Mouse (Mus musculus) forebrain, embryonic 14.5 days (tissue): Measurements from ENCODE around the gene Arhgap24. TPM values are rescaled to one million over a fixed set of nuclear protein-coding genes. Genes with fewer than 3 reads are reported as not detected.

Experiments used
- ATAC-seq: fragments of 200-750 bp; cut with Nextera tagmentation; 2 replicates; pipeline ENCODE4 v1.8.0; 2017; ENCODE audit warnings: mild to moderate bottlenecking, moderate library complexity
- DNase-seq: peaks from one replicate; pipeline ENCODE4 v3.0.0-alpha.2; 2015; ENCODE audit warnings: low spot score
- H3K27ac ChIP-seq: fragments of 300-500 bp; sonication (generic); 2 replicates; pipeline ENCODE4 v1.5.1; 2014; ENCODE audit warnings: low read depth, mild to moderate bottlenecking, control low read depth, low read length, moderate library complexity
- H3K27me3 ChIP-seq: fragments of 300-500 bp; sonication (generic); replicated peaks from 2 replicates; pipeline ENCODE4 v1.6.1; 2014; ENCODE audit warnings: low read length, control low read depth, mixed read lengths; ENCODE audit not compliant: control insufficient read depth, insufficient read depth
- H3K36me3 ChIP-seq: fragments of 300-500 bp; sonication (generic); 2 replicates; pipeline ENCODE4 v1.6.1; 2014; ENCODE audit warnings: low read length, control low read depth; ENCODE audit not compliant: control insufficient read depth, insufficient read depth
- H3K4me1 ChIP-seq: fragments of 300-500 bp; sonication (generic); 2 replicates; pipeline ENCODE4 v1.6.1; 2014; ENCODE audit warnings: antibody characterized with exemption, low read length, control low read depth; ENCODE audit not compliant: control insufficient read depth, insufficient read depth
- H3K4me2 ChIP-seq: fragments of 300-500 bp; sonication (generic); 2 replicates; pipeline ENCODE4 v1.6.1; 2014; ENCODE audit warnings: mild to moderate bottlenecking, control low read depth, low read length
- H3K4me3 ChIP-seq: fragments of 300-500 bp; sonication (generic); 2 replicates; pipeline ENCODE4 v1.5.1; 2014; ENCODE audit warnings: low read depth, low read length, control low read depth
- H3K9ac ChIP-seq: fragments of 300-500 bp; sonication (generic); 2 replicates; pipeline ENCODE4 v1.6.1; 2014; ENCODE audit warnings: mild to moderate bottlenecking, low read length, control low read depth, moderate library complexity
- H3K9me3 ChIP-seq: fragments of 300-500 bp; sonication (generic); replicated peaks from 2 replicates; pipeline ENCODE4 v1.6.1; 2016; ENCODE audit warnings: low read length, control low read depth, mixed read lengths; ENCODE audit not compliant: control insufficient read depth
- WGBS: fragments of 180-500 bp; shearing (Covaris S2); extraction: QIAGEN DNeasy Blood & Tissue Kit; methylation state at CpG from one replicate; pipeline ENCODE4 v1.1.7; 2014; 5-methylcytosine and 5-hydroxymethylcytosine counted together
- polyA plus RNA-seq: library from polyadenylated mRNA; unstranded; fragments of >200 nt; fragmentation: Nextera tagmentation; extraction: Ambion mirVana; gene quantifications from 2 replicates; pipeline ENCODE4 v1.2.1, GENCODE M21; 2014

The Arhgap24 gene
- polyA plus RNA-seq, 1 experiment from 2014 or later, result 3.7 TPM

GRCm38 (mm10) chr5:102813271-102813670 lies 332.1 kb downstream of the Arhgap24 start:
- no peak for DNase-seq
- Histone ChIP-seq H3K4me3 (no peak overlapping the region), H3K9me3 (no peaks in the 10 kb centered on the region), H3K27me3 (no peaks in the 10 kb centered on the region), H3K4me1 (no peaks in the 10 kb centered on the region), H3K36me3 (no peaks in the 10 kb centered on the region), H3K4me2 (no peak overlapping the region), H3K27ac (no peak overlapping the region), H3K9ac (no peak overlapping the region)
- WGBS, result 86% methylated on average over 3 of the region's 3 CpGs
- ATAC-seq, result no peak

- no peak for ATAC-seq
- H3K27me3 ChIP-seq, result no peaks in the 10 kb centered on the region
- no peak overlapping the region for H3K4me2 ChIP-seq
- no peak for DNase-seq
- H3K27ac ChIP-seq, result no peak overlapping the region
- H3K9ac ChIP-seq, result no peak overlapping the region
- H3K9me3 ChIP-seq, result no peaks in the 10 kb centered on the region
- H3K4me1 ChIP-seq, result no peaks in the 10 kb centered on the region
- H3K36me3 ChIP-seq, result no peaks in the 10 kb centered on the region
- no peak overlapping the region for H3K4me3 ChIP-seq
- WGBS, result 66% methylated on average over 7 of the region's 7 CpGs
Measured at GRCm38 (mm10) chr5:102817641-102818040, 336.4 kb downstream of the Arhgap24 start.

DNA sequence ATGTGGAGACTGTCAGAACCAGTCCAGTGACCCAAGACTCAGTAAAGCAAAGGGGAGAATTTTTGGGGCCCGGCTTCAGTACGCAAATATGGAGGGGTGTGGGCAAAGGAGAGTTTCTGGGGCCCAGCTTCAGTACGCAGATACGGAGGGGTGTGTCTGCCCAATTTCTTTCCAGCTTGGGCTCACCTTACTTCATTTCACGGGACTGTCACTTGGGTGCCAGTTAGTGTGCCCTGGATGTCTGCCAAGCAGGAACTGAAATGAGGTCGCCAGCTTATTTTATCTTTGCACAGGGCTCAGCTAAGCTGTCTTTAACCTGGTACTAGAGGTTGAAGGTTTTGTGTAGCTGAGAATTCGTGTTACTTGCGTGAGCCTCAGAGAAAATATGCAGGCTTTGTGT lies 344.3 kb downstream of the Arhgap24 start:
- no peak overlapping the region for H3K9ac ChIP-seq
- no peaks in the 10 kb centered on the region for H3K36me3 ChIP-seq
- ATAC-seq (no peak), DNase-seq (no peak)
- 0 out of 2 replicates have a peak, but pooled peaks cover 3% of the 10 kb centered on the region for H3K4me1 ChIP-seq
- WGBS, result 60% methylated on average over 8 of the region's 8 CpGs
- H3K4me2 ChIP-seq, result no peak overlapping the region
- H3K27ac ChIP-seq, result no peak overlapping the region
- no peak overlapping the region for H3K4me3 ChIP-seq
- H3K9me3 ChIP-seq, result no peaks in the 10 kb centered on the region
- no peaks in the 10 kb centered on the region for H3K27me3 ChIP-seq

GRCm38 (mm10) chr5:102839071-102839470 lies 357.9 kb downstream of the Arhgap24 start:
- Histone ChIP-seq H3K9me3 (no peaks in the 10 kb centered on the region), H3K9ac (no peak overlapping the region), H3K27me3 (no peaks in the 10 kb centered on the region), H3K36me3 (no peaks in the 10 kb centered on the region), H3K4me2 (no peak overlapping the region), H3K27ac (0 out of 2 replicates have a peak overlapping the region, but pooled peaks have one; percentile 21), H3K4me1 (no peaks in the 10 kb centered on the region), H3K4me3 (no peak overlapping the region)
- ATAC-seq, result 0 out of 2 replicates have a peak, but pooled peaks have one; percentile 15
- DNase-seq, result no peak
- 68% methylated on average over 4 of the region's 4 CpGs for WGBS

DNA sequence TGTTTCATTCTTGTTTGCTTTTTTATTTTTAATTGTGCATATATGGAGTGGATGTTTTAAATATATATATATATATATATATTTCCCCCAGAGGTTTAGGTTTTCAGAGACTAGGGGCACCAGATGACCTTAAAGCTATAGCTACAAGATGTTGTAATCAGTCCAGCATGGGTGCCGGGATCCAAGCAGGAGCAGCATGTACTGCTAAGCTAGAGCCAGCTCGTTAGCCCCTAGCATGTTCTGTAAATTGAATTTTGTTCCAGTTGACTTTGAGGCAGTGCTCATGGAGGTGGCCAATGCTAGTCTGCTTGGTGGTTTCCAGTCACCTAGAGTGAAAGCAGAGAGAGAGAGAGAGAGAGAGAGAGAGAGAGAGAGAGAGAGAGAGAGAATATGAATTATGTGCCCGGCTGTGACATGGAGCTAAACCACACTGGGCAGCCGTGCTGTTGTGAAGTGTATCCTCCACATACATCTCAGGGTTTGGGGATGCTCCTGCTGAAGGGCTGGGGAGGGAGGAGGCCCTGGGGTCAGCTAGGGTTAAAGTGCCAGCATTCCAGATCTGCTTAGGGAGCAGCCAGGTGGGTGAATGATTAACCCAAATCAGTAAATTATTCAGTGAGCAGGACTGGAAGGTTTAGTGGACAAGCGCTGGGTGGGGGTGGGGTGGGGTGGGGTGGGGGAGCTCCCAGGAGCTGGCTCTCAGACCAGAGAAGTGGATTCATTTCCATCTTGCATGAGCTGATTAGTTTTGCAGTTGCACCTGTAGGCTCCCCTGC lies 362.9 kb downstream of the Arhgap24 start:
- 28% methylated on average over 5 of the region's 5 CpGs for WGBS
- Histone ChIP-seq H3K9ac (no peak overlapping the region), H3K4me1 (peaks cover 3% of the 10 kb centered on the region; the same call in 1 of the 2 replicates), H3K4me2 (no peak overlapping the region), H3K27me3 (no peaks in the 10 kb centered on the region), H3K4me3 (no peak overlapping the region), H3K9me3 (no peaks in the 10 kb centered on the region), H3K36me3 (no peaks in the 10 kb centered on the region), H3K27ac (no peak overlapping the region)
- ATAC-seq (no peak), DNase-seq (no peak)

GRCm38 (mm10) chr5:102844731-102845598 lies 363.8 kb downstream of the Arhgap24 start:
- 2% methylated on average over 21 of the region's 21 CpGs for WGBS

GRCm38 (mm10) chr5:102845800-102846199 lies 364.6 kb downstream of the Arhgap24 start:
- ATAC-seq (no peak), DNase-seq (no peak)
- Histone ChIP-seq H3K27me3 (no peaks in the 10 kb centered on the region), H3K9ac (peak overlapping the region; percentile 60), H3K4me3 (peak overlapping the region; percentile 36), H3K4me2 (peak overlapping the region; percentile 57), H3K9me3 (no peaks in the 10 kb centered on the region), H3K4me1 (peaks cover 3% of the 10 kb centered on the region; the same call in 1 of the 2 replicates), H3K36me3 (no peaks in the 10 kb centered on the region), H3K27ac (no peak overlapping the region)
- 15% methylated on average over 11 of the region's 11 CpGs for WGBS

More at GRCm38 (mm10) chr5:102844731-102845598, 363.8 kb downstream of the Arhgap24 start:
- H3K4me3 ChIP-seq, result peak overlapping the region; percentile 36
- no peaks in the 10 kb centered on the region for H3K9me3 ChIP-seq
- peak; percentile 92 for DNase-seq
- no peaks in the 10 kb centered on the region for H3K36me3 ChIP-seq
- H3K27ac ChIP-seq, result peak overlapping the region; percentile 35; the same call in 1 of the 2 replicates
- peaks cover 3% of the 10 kb centered on the region; the same call in 1 of the 2 replicates for H3K4me1 ChIP-seq
- no peaks in the 10 kb centered on the region for H3K27me3 ChIP-seq
- H3K4me2 ChIP-seq, result peak overlapping the region; percentile 57
- H3K9ac ChIP-seq, result peak overlapping the region; percentile 60
- peak; percentile 96 for ATAC-seq

DNA sequence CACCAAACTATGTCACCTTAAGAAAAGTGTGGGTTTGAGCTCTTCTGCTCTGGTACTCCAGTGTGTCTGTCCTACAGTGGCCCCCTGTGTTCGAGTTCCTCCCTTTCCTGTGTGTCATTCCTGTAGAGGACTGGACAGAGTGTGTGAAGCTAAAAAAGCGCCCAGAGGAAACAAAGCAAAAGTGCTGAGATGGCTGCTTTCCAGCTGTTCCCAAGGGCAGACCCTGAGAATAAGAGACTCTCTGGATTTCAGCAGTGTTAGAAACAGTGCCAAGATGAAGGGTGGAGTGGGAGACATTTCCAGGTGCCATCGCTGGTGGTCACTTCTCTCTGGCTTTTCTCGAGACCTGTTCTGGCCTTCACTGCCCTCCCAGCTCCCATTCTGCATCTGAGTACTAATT lies 366.7 kb downstream of the Arhgap24 start:
- H3K4me1 ChIP-seq, result peaks cover 3% of the 10 kb centered on the region; the same call in 1 of the 2 replicates
- no peaks in the 10 kb centered on the region for H3K27me3 ChIP-seq
- 65% methylated on average over 4 of the region's 4 CpGs for WGBS
- ATAC-seq, result no peak
- no peak for DNase-seq
- no peak overlapping the region for H3K4me2 ChIP-seq
- H3K36me3 ChIP-seq, result no peaks in the 10 kb centered on the region
- no peak overlapping the region for H3K9ac ChIP-seq
- no peak overlapping the region for H3K27ac ChIP-seq
- H3K4me3 ChIP-seq, result no peak overlapping the region
- no peaks in the 10 kb centered on the region for H3K9me3 ChIP-seq
